Mouse (Mus musculus) embryo, embryonic 9.5 days (tissue): ENCODE results near the gene Trim14.
"Not testable (repeated sequence)": the region's sequence is repeated elsewhere in the genome, so short reads cannot be mapped to it uniquely, and the experiment has no call there.

Experiments used
- DNase-seq: peaks from one replicate; pipeline ENCODE4 v3.0.0-alpha.2; 2017; ENCODE audit errors: extremely low spot score

Trim14 gene

DNA sequence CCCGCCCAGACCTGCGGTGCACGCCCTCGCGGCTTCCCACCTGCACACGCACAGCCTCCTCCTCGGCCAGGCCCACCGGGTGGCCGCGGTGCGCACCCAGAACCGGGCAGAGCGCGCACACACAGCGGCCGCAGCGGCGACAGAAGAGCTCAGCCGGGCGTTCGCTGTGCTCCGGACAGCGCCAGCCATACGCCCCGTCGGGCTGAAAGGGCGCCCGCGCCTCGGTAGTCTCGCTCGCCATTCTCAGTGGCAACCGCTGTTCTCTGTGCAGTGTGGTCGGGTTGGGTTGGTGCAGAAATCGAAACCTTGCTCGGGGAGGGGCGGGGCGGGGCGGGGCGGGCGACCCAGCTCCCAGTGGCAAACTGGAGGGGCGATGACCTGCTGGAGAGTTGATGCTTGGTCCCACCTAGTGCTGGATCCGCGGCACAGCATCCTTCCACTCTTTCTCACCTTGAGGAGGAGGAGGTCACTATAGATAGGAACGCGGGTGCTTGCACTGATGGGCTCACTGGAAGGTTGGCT is at the start of gene Trim14:
Trim14 (minus strand) TSS at position 302 of the 522 bp plus-strand sequence.
- DNase-seq: peak; percentile 54

DNA sequence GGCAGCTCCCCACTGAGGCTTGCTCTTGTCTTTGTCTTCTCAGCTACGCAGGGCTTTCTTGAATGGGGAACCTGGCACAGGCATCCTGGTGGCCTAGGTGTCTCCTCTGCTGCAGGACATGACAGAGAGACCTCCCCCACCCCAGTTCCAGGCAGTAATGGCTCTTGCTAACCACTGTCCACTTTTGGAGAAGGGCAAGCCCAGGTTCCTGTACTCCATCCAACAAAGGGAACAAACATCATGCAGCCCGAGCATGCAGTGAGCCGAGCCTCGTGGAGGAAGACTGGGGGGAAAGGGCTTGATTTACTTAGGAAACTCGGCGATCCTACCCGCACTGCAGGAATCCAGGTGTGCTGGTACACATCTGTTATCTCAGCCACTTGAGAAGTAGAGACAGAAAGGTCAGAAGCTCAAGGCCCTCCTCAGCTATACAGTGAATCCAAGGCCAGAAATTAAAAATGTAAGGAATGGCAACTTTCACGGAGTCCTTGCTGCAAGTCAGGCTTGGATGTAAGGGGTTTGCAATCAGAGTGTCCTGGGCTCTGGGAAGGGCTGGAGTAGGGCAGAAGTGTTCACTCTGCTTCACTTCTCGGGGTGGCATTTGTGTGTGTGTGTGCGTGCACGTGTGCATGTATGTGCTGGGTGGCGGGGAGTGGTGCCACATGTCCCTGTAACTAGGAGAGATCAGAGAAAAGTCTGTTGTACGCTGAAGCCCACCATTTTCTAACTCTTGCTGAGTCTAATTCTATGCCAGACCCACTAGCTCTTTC is 49.3 kb upstream of the Trim14 start:
- DNase-seq: no peak

DNA sequence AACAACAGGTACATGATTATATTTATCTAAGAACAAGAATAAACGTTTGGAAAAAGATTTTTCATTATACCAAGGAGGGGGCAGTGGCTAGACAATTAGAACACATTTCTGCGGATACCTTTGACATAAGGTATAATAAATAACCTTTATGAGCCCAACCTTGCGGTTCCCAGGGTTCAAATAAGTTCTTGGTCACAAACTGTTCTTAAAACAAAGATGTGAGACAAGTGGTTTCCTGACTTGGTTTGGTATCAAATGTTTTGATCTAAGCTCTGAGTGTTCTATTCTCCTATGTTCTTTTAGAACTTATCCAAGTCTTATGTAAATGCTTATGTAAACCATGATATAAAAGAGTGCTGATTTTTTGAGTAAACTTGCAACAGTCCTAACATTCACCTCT is 48.6 kb upstream of the Trim14 start:
- DNase-seq: not testable (repeated sequence)

DNA sequence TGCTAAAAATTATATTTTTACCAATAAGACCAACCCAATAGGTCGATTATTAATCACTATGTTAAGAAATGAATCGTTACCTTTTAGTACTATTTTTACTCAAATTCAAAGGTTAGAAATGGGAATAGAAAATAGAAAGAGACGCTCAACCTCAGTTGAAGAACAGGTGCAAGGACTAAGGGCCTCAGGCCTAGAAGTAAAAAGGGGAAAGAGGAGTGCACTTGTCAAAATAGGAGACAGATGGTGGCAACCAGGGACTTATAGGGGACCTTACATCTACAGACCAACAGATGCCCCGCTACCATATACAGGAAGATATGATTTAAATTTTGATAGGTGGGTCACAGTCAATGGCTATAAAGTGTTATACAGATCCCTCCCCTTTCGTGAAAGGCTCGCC is 48.1 kb upstream of the Trim14 start:
- DNase-seq: not testable (repeated sequence)

DNA sequence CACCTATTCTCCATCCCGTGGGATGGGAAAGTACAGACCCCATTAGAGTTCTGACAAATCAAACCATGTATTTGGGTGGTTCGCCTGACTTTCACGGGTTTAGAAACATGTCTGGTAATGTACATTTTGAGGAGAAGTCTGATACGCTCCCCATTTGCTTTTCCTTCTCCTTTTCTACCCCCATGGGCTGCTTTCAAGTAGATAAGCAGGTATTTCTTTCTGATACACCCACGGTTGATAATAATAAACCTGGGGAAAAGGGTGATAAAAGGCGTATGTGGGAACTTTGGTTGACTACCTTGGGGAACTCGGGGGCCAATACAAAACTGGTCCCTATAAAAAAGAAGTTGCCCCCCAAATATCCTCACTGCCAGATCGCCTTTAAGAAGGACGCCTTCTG is 46.1 kb upstream of the Trim14 start:
- not testable (repeated sequence) for DNase-seq

DNA sequence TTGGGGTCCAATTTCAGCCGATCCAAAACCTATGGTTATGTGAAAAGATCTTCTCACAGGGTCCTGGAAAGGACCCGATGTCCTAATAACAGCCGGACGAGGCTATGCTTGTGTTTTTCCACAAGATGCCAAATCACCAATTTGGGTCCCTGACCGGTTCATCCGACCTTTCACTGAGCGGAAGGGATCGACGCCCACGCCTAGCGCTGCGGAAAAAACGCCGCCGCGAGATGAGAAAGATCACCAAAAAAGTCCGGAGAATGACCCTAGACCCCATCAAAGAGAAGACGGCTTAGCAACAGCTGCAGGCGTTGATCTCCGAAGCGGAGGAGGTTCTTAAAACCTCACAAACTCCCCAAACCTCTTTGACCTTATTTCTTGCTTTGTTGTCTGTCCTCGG is 45.6 kb upstream of the Trim14 start:
- not testable (repeated sequence) for DNase-seq

DNA sequence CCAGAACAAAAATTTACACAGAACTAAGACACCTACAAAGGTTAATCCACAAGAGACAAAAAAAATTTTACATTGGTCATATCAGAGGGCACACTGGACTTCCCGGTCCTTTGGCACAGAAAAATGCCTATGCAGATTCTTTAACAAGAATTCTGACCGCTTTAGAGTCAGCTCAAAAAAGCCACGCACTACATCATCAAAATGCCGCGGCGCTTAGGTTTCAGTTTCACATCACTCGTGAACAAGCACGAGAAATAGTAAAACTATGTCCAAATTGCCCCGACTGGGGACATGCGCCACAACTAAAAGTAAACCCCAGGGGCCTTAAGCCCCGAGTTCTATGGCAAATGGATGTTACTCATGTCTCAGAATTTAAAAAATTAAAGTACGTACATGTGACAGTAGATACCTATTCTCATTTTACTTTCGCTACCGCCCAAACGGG is 44.9 kb upstream of the Trim14 start:
- DNase-seq: not testable (repeated sequence)

DNA sequence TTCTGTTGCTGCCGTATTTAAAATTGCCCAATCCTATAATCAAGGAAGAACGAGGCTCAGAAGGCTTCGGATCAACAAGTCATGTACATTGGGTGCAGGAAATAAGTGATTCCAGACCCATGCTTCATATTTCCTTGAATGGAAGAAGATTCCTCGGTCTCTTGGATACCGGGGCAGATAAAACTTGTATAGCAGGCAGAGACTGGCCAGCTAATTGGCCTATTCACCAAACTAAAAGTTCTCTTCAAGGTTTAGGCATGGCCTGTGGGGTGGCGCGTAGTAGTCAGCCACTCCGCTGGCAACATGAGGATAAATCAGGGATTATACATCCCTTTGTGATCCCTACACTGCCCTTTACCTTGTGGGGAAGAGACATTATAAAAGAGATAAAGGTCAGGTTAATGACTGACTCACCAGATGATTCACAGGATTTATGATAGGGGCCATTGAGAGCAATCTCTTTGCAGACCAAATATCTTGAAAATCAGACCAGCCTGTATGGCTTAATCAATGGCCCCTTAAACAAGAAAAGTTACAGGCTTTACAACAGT is 42.9 kb upstream of the Trim14 start:
- not testable (repeated sequence) for DNase-seq

DNA sequence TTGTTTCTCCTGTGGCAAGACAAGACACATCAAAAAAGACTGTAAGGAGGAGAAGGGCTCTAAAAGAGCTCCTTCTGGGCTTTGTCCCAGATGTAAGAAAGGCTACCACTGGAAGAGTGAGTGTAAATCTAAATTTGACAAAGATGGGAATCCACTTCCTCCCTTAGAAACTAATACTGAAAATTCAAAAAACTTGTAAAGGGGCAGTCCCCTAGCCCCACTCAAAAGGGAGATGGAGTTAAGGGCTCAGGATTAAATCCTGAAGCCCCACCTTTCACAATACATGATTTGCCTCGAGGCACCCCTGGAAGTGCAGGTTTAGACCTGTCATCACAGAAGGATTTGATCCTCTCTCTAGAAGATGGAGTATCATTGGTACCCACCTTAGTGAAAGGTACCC is 42.3 kb upstream of the Trim14 start:
- no peak for DNase-seq

DNA sequence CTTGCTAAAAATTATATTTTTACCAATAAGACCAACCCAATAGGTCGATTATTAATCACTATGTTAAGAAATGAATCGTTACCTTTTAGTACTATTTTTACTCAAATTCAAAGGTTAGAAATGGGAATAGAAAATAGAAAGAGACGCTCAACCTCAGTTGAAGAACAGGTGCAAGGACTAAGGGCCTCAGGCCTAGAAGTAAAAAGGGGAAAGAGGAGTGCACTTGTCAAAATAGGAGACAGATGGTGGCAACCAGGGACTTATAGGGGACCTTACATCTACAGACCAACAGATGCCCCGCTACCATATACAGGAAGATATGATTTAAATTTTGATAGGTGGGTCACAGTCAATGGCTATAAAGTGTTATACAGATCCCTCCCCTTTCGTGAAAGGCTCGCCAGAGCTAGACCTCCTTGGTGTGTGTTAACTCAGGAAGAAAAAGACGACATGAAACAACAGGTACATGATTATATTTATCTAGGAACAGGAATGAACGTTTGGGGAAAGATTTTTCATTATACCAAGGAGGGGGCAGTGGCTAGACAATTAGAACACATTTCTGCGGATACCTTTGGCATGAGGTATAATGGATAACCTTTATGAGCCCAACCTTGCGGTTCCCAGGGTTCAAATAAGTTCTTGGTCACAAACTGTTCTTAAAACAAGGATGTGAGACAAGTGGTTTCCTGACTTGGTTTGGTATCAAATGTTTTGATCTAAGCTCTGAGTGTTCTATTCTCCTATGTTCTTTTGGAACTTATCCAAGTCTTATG is 39.8 kb upstream of the Trim14 start:
- not testable (repeated sequence) for DNase-seq

DNA sequence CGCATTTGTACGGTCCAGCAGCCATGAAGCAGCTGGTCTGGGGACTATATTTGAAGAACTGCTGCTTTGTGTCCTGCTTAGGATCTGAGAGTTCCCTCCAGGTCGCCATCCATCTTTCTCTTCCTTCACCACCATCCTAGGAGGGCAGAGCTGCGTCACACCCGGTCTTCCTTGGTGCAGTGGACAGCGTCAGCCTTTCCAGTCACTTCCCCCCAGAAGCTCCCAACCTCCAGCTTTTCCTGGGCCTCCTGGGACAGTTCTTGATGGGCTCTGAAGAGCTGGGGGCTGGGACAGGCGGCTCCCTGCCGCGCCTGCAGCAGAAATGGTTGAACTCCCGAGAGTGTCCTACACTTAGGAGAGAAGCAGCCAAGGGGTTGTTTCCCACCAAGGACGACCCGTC is 38.9 kb upstream of the Trim14 start:
- no peak for DNase-seq

DNA sequence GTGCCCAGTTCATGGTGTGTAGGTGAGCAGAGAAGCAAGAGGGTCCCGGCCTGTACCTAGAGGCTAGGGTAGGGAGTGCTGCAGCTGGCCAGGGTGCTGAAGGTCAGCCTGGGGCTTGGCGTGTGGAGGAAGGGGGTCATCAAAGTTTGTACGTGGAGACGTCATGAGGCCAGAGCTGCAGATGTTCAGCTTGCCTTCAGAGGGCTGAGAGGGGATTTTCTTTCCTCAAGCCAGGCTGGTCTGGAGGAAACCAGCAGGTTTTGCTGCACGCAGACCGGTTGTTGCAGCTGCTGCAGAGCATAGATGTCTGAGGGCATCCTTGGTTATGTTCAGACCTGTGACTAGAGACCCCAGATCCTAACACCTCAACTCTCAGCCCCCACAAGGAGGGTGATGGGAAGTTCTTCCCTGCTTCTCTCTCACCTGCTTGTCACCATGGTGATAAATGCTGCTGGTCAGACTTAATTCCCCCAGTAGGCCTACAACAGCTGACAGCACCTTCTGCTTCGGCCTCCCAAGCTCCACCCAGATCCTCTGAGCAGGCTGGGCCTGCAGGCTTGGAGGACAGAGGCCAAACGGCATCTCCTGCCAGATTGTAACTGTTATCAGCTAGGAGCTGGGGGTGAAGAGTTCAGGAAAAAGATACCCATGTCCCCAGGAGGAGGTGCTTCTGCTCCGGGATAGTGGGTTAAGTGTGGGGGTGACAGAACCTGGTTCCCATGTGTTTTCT is 38.2 kb upstream of the Trim14 start:
- no peak for DNase-seq

DNA sequence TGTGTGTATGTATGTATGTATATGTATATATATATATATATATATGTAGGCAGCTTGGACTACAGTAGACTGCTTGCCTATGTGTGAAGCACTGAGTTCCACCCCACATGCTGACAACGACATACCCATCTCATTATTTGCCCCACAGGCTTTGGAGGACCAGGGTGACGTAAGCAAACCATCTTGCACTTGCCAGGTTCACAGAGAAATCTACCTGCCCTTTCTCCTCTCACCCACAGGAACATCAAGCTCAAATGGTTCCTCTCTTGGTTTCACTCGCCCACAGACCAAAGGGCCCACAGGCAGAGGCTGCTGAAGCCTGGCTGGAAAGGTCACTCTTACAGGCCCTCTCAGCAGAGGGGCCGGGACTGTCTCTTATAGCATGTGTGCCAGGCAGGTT is 36.7 kb upstream of the Trim14 start:
- DNase-seq: no peak

DNA sequence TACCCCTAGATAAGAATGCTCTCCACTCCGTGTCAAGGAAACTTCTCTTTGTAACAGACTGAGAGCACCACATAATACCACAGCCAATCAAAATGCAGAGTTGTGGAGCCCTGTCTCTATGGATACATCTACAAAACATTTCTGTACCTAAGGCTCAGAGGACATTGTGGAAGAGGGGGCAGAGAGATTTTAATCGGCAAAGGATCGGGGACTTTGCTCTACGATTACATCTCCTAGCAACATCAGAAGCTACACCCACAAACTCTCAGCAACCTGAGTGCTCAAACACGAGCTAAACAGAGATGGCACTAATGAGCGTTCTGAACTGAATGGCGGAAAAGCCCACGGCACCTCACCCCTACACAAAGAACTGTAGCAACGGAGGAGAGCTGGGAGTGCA is 35.8 kb upstream of the Trim14 start:
- DNase-seq: no peak

DNA sequence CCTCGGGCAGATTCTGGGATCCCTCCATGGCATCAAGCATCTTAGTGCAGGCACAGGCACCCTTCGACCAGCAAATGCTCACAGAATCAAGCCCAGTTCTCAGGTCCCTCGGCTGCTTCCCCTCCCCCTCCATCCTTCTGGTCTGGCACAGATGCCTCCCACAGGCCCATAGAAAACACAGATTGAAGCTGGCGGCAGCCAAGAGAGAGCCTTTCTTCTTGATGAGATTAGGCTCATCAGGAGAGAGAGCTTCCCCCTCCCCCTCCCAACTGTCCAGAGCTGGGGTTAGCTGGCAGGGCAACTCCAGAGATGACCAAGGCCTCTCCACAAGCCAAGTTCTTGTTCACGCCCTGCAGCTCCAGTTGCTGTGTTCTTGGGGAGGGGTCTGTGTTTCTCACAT is 33.7 kb upstream of the Trim14 start:
- peak; percentile 20 for DNase-seq

DNA sequence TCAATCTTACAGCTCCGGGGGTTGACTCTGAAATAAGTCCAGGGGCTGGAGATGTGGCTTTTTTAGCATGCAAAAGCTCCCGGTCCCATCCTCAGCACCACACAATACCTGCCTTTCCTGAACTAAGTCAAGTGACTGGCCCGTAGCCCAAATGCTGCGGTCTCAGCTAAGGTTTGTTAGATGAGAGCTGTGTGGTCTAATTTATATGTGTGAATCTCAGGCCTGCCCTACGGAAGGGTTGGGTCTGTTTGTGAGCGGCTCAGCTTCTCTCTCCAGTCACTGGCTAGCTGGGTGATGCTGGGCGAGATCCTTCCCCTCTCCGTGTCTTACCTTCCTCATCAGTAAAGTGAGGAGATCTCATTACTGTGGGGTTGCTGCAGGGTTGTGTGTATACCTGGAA is 32.2 kb upstream of the Trim14 start:
- DNase-seq: no peak

DNA sequence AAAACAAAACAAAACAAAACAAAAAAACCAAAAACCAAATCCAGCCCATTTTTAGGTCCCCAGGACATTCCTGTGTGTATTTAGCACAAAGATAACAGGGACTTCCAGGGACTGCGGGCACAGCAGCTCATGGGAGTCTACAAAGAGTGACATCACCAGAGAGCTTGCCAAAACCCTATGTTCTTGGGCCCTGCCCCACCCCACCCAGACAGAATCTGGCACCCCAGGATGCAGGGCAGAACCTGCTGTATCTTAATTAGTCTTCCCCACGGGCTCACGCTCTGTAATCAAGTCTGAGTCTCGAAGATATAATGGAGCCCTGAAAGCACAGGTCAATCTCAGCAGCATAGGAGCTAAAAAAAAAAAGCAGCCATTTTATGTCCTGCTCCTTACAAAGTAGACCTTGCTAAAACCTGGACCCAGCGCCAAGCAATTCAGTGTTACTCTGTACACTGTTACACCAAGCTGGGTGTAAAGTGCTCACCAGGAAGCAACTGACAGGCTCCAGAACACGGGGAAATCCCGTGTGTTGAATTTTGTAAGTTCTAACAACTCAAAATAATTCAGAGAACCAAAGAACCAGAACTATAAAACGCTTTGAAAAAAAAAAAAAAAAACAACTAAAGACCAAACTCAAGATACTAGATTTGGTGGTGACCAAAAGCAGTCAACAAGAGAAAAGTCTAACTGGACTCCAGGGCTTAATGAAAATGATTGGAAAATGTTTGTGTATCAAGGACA is 31.2 kb upstream of the Trim14 start:
- no peak for DNase-seq

DNA sequence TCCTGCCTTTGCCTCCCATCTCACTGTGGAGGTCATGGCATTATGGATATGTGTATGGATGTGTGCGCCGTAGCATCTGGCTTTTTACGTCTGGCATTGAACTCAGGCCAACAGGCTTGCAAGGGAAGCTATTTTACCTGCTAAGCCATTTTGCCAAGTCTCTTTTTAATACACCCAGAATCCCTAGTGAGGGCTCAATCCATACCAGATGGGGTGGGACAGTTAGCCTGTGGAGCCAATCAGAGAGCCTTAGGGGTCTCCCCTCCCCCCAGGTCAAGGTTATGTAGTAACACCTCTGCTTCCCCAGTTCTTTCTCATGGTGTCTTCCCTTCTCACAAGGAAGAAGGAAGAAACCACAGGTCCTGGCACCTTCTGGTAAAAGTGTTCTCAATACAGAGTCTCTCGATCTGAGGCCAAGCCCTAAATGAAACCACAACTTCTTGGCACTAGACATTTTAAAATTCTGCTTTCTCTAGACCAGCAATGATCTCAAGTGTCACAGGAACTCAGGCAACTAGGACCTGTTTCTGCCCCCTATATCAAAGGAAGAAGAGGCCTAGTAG is 29.5 kb upstream of the Trim14 start:
- no peak for DNase-seq

DNA sequence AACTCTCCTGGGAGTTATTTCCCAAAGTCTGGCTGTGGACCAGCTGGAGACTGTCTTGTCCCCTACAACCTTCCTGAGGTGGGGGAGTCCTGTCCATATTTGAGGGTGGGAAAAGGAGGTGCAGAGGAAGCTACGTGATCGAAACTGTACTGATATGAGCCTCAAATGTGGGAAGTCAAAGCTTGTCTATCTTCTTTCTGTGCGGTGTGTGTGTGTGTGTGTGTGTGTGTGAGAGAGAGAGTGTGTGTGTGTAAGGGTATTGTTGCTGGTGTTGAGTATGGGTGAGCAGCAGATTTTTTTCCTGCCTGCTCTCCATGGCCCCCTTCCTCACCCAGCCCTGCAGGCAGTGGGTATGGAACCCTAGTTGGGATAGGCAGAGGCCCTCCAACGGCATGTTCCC is 28.3 kb upstream of the Trim14 start:
- DNase-seq: no peak

DNA sequence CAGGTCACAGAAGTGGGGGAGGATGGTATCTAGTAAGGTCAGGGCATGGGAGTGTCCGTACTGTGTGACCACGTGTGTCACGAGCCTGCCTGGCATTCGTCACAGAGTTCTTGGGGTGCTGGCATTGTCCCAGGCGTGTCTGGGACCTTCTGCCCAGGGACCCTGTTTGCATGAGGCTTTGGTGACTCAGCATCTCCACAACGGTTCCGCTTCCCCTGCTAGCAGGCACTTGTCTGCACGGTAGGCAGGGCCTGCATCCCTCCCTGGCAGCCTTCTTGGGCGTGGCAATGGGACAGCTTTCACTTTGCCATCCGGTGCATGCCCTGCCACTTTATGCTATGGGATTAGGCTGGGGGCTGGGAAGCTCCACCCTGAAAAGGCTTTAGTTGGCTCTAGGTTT is 27.9 kb upstream of the Trim14 start:
- no peak for DNase-seq

DNA sequence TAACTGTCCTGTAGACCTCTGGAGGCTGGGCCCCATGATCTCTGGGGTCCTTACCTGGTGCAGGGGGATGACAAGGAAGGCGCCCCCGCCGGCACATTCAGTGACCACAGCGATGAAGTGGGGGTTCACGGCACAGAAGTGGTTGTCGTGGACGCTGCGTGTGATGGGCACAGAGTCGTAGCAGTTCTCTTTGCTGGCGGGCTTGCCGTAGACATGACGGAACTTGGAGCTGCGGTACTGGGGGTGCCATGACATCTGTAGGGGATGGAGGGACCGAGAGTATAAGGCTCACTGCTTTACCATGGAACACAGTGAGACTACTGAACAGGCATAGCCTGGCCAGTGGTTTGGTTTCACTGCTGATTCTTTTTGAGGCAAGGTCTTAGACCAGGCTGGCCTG is 26.9 kb upstream of the Trim14 start:
- DNase-seq: no peak
